Mouse (Mus musculus) thymus, postnatal 10 days (tissue): Measurements from ENCODE around the gene Sorcs2.
A peak's percentile ranks its signal among the peaks of the same experiment; 100 is the strongest.

Experiments
- DNase-seq, 2 experiments: peaks; one replicate each; pipeline ENCODE4 v3.0.0; 2021; ENCODE audit warnings: low spot score in 2 of 2

Sorcs2 gene

DNA sequence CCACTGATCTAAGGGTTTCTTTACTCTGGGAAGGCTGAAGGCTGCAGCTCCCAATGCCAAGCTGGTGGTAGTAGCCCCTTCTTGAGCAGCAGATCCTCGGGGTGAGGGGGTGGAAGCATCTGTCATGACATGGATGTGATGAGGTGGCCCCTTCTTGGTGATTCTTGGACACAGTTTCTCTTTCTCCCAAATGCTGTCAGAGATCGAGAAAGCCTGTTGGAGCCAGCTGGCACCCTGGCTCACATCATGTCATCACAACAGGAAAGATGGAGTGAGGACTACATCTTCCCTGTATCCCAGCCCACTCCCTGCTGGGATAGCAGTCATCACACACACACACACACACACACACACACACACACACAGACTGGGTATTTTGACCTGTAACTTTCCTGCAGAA is 268.3 kb downstream of the Sorcs2 start:
- no peak for DNase-seq

DNA sequence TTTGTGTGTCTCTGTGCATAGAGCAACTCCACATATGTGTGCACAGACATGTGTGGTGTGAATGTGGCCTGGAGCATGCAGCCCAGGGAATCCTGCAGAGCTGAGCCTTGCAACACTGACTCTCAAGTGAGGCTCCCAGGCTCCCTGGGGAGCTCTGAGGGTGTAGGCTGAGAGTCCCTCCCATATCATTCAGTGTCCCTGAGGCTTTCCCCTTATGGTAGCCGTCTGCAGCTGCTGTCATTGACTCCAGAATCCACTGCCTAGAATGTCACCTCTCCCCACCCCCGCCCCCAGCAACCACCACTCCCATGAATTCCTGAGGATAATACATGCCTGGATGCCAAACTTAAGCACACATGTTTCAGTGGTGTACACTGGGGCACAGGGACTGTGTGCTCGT is 269.4 kb downstream of the Sorcs2 start:
- DNase-seq: no peak

DNA sequence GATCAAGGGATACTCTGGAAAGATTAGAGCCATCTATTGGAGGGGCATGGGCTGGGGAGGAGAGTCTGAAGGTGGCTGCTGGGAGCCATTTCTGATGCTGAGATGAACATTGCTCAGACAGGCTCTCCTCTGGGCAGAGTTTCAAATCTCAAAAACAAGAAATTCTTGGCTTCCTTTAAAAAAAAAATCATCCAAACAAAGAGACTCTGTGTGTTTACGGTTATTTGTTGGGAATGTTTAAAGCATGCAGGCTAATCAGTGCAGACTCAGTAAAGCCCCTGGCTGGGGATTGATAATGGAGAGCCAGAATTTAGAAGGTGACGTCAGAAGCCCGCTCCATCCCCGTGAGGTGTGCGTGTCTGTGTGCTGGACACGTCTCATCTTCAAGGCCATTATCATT is 272.9 kb downstream of the Sorcs2 start:
- DNase-seq: no peak

DNA sequence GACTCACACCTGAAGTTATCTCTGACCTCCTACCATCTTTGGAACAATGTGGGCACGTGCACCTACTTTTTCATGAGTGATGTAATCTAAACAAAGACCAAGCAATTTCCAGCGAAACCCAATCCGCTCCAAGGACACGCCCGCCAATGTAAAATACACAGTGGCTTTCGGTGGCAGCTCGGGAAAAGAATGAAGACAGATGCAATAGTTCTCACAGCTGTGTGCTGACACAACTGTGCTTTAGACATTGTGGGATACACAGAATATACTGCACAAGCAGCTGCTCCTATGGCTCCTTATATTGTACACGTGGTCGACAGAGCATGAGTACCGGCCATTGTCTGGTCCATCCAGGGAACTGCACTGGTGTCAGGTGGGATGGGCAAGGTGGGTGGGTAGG is 275.0 kb downstream of the Sorcs2 start:
- DNase-seq: no peak

DNA sequence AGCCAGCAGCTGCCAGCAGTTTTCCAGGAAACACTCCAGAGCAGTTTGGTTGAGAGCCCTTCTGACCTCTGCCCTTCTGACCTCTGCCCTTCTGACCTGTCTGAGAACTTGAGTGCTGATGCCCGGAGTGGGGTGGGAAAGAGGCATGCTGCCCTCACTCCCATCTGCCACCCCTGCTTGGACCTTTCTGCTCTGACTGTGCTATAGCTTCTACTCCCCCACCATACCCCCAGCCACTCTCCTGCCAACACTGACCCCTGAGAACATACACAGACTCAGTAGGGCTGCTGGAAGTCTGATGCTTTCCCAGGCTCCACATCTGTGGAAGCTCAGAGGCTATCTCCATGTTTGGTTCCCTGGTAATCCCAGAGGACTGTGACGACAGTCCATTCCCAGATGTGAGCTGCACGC is 277.0 kb downstream of the Sorcs2 start:
- no peak for DNase-seq

DNA sequence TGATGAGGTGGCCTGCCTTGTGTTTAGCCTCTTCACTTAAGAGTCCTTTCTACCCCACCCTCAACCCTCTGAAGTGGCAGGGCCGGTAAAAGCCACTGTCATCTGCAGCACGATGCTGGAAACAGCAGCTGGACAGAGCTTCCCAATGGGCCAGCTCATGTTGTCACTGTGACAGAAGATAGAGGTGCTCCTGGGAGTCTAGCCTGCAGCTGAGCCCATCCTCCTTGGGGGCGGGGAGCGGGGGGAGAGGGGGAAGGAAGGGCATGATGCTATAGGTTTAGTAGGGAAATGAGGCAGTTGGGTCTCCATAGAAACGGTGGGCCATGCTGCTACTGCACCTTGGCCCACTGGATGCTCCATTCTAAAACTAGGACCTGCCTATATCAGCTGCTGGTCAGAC is 279.9 kb downstream of the Sorcs2 start:
- no peak for DNase-seq

DNA sequence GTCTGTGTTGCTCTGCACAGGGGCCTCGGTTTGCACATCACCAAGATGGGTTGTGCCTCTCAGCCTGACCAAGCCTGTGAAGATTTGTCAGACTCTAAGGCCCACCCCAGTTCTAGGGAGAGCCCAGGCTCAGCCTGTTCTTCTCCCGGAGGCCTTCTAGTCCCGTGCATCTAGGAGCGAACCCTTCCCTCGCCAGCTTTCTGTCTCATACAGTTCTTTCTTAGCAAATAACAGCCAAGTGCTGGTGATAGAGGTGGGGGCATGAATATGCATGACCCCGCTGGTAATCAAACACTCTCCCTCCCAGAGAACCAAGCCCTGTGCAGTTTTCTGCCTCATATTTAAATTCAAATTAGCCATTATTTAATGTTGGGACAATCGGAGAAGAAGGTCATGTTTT is 282.4 kb downstream of the Sorcs2 start:
- DNase-seq: no peak

DNA sequence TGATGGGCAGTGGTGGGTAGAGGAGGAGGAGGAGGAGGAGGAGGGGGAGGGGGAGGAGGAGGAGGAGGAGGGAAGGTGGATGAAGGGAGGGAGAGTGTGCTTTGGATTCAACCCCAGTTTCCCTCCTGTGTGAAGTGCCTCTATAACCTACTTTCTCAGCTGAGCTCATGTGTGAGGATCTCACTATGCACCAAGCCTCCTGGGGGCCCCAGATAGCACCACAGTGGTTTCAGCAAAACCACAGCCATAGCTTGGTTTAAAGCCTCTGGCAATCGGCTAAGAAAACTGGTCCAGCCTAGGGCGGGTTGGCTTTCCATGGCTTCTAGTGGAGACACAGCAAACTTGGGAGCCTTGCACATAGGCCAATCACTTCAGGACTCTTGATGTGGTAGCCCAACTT is 284.2 kb downstream of the Sorcs2 start:
- DNase-seq: no peak

DNA sequence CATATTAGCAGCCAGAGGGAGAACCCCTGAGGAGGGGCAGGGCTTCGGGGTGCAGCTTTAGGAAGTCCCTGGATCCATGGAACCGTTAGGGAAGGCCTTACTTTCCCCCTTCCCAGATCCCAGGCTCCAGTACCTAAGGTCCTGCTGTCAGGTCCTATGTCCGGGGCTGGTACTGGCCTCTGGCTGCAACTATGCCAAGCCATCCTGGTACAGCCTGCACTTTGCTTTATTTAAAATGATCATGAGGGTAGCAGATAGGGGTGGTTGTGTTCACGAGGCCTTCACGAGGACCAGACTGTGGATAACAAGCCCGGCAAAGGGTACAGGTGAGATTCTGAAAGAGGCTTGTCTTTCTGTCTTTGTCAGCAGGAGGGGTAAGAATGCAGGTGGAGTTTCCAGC is 285.2 kb downstream of the Sorcs2 start:
- no peak for DNase-seq

DNA sequence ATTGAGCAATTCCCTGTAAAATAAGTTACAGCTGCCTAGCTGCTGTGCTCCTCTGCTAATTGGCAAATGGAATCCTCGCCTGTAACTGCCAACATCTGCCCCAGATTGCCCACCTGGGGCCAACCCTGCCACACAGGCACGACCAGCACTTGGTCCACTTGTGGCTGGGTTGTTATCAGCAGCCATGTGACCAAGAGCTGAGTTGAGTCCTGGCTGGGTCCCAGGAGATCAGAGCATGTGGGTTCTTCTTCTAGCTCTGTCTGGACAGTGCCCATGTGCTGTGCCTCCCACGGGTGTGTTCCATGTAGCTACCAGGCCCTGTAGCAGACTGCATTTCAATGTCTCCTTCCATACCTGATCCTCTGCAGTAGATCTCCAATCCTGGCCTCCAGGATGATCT is 286.4 kb downstream of the Sorcs2 start:
- DNase-seq: no peak

DNA sequence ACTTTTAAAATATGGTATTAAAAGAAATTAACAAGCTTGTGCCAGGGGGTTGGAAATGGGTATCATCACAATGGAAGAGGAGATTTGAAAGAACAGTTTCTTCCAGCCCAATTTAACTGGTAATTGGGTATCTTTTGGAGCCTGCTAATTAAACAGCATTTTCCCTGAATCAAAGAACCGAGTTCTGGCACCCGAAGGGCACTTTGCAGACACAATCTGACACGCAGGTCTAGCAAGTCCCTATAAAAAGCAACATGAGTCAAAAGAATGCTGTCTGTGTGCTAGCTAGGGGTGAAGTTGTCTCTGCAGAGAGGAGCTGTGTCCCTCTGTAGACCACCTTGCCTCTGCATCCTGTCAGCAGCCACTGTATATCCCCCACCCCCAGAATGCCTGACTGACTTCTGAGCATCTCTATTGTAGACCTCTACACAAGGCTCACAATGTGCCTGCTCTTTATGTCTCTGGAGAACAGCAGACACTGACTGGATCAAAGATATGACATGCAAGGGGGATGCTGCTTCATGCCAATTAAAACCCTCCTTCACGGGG is 289.5 kb downstream of the Sorcs2 start:
- DNase-seq: no peak

DNA sequence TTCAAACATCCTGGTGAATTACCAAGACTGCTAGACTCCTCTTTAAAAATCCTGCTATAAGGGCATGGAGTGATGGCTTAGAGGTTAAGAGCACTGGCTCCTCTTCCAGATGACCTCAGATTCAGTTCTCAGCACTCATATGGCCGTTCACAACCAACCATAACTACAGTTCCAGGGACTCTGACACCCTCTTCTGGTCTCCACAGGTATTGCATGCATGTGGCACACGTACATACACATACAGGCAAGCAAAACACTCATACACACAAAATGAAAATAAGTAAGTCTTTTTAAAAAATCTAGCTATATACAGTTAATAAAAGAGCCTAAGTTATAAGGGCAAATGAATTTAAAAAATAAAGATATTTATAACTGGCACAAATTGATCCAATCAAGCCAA is 294.5 kb downstream of the Sorcs2 start:
- no peak for DNase-seq

DNA sequence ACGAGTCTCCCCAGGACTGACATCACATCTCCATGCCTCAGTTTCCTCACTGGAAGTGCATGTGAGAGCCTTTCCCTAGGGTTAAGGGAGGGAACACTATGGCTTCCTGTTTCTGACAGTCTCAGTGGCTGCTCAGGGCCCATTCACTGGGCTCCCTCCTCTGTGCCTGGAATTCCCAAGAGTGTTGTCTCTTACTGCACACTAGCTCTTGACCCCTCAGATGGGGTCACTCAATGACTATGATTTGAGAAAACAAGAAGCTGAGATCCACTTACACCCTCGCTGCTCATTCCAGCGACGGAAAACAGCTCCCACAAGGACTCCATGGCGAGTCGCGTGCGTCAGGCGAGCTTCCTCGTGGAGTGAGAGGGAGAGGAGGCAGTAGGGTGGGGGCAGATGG is 296.8 kb downstream of the Sorcs2 start:
- no peak for DNase-seq

DNA sequence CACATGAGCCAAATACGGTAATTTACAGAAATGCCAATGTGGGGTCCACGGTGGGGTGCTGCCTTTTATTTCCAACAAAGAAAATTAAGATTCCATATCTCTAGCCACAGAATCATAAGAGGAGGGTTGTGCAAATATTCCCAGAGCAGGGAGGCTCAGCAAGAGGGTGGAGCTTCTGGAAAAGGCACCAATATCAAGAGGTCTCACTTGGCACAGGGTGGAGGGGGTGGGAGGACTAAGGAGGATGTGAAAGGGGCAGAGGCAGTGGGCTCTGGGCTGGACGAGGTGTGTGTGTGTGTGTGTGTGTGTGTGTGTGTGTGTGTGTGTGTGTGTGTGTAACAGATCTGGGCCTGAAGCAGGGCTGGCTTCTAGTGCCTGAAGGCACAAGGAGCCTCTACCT is 297.5 kb downstream of the Sorcs2 start:
- no peak for DNase-seq

DNA sequence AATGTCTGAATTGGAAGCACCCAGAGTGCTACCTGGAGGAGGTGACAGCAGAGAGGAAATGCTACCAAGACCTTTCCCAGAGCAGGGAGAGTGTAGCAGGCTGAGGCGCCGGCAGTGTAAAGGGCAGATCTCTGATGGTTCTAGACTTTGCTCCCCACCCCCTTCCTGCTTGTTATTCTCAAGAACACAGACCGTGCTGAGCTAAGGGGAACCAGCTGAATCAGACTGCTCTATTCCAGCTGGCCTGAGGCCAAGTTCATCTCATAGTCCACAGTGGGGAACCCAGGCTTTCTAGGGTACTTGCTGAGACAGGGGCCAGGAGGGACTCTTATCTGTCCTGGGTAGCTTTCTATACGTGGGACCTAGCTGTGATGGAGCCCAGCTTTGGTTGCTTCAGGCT is 298.3 kb downstream of the Sorcs2 start:
- no peak for DNase-seq

DNA sequence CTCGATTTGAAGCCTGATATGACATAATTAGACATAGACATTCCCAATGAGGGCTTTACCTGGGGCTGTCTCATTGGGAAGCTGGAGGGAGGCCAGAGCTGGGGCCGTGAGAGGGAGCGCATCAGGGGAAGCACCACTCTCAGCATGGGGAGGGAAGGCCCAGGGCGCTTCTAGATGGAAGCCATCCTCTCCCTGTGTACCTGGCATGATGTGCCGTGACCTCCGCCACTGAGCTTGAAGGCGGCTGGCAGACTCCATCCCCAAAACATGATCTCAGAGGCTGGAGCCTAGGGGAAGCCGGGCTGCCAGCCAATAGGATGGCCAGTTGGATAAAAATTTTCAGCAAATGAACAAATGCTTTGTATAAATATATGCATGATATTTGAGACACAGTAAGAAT is 301.9 kb downstream of the Sorcs2 start:
- no peak for DNase-seq

DNA sequence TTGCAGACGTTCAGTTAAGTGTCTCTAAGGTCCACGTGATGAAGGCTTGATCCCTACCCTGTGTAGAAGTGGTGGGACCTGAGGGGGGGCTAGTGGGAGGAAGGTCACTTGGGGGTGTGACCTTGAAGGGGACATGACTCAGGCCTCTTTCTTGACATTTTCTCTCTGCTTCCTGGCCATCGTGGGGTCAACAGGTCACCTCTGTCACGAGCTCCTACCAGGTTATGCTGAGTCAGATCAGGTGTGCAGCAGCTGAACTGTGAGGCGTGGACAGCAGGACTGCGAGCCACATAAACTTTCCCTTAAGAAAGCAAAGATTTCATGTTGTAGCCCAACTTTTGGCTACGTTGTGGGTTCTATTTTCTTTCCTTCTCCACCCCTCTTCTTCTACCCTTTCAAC is 307.9 kb downstream of the Sorcs2 start:
- DNase-seq: no peak

DNA sequence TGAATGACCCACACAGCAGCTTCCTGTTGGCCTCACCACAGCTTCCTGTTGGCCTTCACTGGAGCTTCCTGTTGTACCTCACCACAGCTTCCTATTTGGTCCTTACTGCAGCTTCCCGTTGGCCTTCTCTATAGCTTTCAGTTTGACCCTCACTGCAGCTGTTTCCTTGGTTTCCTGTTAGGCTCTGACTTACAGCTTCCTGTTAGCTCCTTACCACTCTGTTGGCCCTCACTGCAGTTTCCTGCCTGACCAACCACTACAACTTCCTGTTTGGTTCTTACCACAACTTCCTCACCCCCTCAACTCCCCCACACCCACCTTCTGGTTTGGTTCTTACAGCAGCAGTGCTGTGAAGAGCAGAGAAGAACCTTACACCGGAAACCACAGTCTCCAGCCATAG is 308.7 kb downstream of the Sorcs2 start:
- DNase-seq: peak; percentile 73 to 77

DNA sequence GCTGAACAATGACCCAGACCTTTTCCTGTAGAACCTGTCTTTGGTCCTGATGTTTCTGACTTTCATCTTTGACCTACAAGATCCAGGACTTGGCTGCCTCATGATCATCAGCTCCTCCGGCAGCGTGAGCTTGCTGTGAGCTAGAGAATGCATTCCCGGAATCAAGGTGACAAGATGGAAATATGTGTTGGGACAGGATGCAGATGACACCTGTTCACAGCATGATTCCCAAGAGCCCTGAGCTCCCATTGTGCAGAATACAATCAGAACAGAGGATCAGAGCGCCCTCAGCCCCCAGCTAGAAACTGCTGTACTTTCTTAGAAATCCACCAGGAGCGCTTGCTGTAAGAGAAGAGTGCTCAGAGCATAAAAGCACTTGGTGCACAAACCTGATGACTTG is 311.0 kb downstream of the Sorcs2 start:
- DNase-seq: no peak

DNA sequence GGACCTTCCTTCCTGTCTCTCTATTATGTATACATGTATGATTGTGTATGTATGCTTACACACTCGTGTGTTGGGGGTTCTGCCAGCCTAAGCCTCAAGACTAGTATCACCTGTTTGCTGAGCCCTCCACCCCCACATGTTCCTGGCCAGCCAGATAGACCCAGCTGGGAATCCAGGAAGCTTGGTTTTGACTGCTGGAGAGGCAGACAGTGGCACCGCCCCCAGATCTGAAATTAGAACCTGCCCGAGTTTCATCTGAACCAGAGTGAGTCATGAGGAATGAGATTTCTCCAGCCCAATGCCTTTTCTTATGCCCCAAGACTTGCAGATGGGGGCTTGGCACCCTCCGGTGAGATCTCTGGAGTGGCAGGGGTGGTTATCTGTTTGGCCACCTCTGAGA is 312.3 kb downstream of the Sorcs2 start:
- DNase-seq: no peak

DNA sequence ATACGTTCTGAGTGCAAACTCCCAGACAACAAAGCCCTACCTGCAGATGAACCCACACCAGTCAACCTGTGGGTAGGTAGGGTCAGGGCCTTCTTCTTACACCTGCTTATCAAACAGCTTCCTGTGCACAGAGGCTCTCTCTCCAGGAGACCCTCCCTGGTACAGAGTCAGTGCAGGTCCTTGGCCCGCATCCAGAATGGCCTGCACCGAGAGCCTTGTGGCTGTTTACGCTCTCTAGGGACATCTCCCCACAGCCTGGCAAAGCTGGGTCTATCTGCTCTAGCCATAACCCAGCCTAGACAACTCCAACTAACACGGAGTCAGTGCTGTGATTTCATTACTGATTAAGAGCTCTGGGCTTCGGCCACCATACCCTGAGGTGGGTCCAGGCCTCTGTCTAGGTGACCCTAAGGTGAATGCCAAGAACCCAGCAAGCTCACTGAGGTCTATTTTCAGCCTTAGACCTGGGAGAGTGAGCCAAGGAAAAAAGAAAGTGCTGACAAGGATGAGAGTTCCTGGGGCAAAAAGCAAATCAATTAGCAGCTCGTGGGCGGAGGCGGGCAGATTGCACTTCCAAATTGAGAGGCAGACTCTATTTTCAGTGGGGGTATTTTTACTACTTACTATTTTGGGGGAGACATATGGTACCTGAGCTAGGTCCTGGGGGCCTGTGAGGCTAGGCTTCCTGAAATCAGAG is 313.9 kb downstream of the Sorcs2 start:
- no peak for DNase-seq

DNA sequence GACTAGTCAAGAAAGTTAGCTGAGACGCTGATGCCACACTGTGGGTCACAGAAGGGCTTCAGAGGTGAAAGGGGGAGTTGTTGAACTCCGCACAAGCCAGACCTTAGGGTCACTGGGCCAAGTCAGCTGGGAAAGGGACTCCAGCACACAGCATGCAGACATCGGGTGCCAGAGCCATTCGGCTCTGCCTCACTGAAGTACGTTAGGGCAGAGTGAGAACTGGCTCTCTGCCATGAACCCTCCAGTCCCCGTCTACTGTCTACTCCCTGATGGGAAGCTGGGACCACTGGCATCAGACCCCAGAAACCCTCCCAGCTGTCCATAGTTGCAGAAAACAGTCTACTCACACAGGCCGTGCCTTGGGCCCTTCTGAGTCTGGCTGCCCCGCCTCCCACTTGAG is 316.9 kb downstream of the Sorcs2 start:
- no peak for DNase-seq

DNA sequence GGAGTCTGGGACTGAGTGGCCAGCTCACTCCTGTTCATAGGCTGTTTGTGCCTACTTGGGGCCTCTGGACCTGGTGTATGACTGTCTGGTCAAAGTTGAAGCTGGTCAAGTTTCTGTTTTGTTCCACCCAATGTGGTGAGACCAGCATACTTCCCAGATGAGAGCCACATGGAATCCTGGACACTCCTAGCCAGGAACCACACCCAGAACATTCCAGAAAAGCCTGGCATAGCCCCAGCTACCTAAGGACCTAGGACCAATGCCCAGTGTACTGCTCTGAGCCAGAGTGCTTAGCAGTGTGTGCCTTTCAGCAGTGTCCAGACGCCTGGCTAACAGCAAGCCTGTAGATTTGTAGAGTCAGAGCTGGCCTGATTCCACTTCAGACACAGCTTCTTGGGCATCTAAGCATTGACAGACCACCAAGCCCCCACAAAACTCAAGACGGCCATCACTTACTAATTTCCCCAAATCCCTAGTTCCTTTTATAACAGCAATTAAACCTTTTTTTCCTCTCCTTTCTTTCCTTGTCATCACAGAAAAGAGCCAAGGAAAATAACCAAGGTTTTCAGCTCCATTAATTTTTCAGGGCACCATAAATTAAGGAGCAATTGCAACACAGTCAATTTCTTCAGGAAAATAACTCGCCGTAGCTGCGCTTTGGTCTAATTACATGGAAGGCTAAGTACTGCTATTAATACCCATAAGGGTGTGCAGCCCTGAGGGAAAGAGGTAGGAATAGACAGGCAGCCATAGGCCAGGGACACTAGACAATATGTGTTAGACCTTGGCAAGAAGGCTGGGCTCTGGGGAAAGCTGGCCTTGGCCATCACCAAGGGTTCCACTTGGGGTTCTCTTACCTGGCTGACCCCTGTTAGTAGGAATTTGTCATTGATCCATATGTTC is 322.5 kb downstream of the Sorcs2 start:
- DNase-seq: no peak
